Mouse (Mus musculus) small intestine, adult 2 months (tissue): ENCODE results near the gene Gls2. TPM values are rescaled to one million over a fixed set of nuclear protein-coding genes. Genes with fewer than 3 reads are reported as not detected.
A peak's percentile ranks its signal among the peaks of the same experiment; 100 is the strongest.
"Not testable (repeated sequence)": the region's sequence is repeated elsewhere in the genome, so short reads cannot be mapped to it uniquely, and the experiment has no call there.

Experiments used
- H3K27ac ChIP-seq: fragments of 200-500 bp; 2 replicates; pipeline ENCODE4 v1.5.1; 2012; ENCODE audit warnings: low read depth, low read length, control low read depth, inconsistent platforms; ENCODE audit not compliant: insufficient read depth
- H3K27me3 ChIP-seq: fragments of 200-500 bp; 2 replicates; pipeline ENCODE4 v1.6.1; 2012; ENCODE audit warnings: mild to moderate bottlenecking, moderate library complexity, low read length, inconsistent platforms; ENCODE audit not compliant: control insufficient read depth, insufficient read depth
- H3K36me3 ChIP-seq: fragments of 200-500 bp; 2 replicates; pipeline ENCODE4 v1.6.1; 2012; ENCODE audit warnings: mild to moderate bottlenecking, low read length, control low read depth, inconsistent platforms; ENCODE audit not compliant: control insufficient read depth, insufficient read depth
- H3K4me1 ChIP-seq: fragments of 200-500 bp; 2 replicates; pipeline ENCODE4 v1.6.1; 2012; ENCODE audit warnings: low read length, inconsistent platforms, mixed read lengths; ENCODE audit not compliant: control insufficient read depth, insufficient read depth, insufficient read length
- H3K4me3 ChIP-seq: fragments of 200-500 bp; 2 replicates; pipeline ENCODE4 v1.5.1; 2012; ENCODE audit warnings: low read depth, mild to moderate bottlenecking, control low read depth, inconsistent platforms, low read length, moderate library complexity
- CTCF ChIP-seq: fragments of 200-500 bp; IDR thresholded peaks from 2 replicates; pipeline ENCODE4 v1.5.1; 2012; ENCODE audit warnings: low read depth, mild to moderate bottlenecking, control low read depth, inconsistent platforms, low read length, moderate library complexity, mixed read lengths; ENCODE audit not compliant: insufficient replicate concordance, insufficient read length; ENCODE audit errors: extremely low read depth
- POLR2A ChIP-seq: fragments of 200-500 bp; IDR thresholded peaks from 2 replicates; pipeline ENCODE4 v1.6.1; 2012; ENCODE audit warnings: low read depth, mild to moderate bottlenecking, control low read depth, inconsistent platforms, low read length, moderate library complexity
- WGBS: fragments of 180-500 bp; shearing (Covaris S2); methylation state at CpG from one replicate; pipeline ENCODE4 v1.1.7; 2018; 5-methylcytosine and 5-hydroxymethylcytosine counted together
- polyA plus RNA-seq: library from polyadenylated mRNA; depleted of rRNA; stranded (reverse); fragments of >200 nt; gene quantifications from 2 replicates; pipeline ENCODE4 v1.2.3, GENCODE M21; 2012

The Gls2 gene
- polyA plus RNA-seq, 1 experiment = 7.5 TPM

DNA sequence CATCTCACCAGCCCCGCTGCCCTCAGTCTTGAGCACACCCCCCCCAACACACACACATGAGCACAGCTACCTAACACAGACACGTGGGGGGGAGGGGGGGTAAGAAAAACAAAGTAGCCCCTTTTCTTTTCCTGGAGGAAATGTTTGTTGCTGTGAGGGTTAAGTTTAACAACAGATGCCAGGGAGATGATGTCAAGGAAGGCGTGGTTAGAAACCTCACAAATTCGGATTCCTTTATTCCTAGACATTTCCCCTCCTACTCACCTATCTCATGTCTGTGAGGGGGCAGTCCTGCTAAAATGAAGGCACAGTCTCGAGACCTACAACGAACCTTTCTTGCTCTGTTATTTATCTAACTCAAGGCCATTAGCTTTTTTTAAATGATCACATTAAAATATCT lies 27.2 kb upstream of the Gls2 start:
- 46% methylated on average over 6 of the region's 6 CpGs for WGBS

DNA sequence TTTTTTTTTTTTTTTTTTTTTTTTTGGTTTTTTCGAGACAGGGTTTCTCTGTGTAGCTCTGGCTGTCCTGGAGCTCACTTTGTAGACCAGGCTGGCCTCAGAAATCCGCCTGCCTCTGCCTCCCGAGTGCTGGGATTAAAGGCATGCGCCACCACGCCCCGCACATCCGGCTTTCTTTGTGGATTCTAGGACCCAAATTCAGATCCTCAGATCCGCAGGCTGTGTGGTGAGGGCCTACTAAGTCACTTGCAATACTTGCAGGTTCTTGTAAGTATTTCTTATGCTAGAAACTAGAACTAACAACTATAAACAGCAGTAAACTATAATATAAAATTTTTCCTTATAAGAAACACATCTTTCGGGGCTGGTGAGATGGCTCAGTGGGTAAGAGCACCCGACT lies 22.9 kb upstream of the Gls2 start:
- H3K27me3 ChIP-seq, H3K4me3 ChIP-seq, H3K36me3 ChIP-seq, H3K4me1 ChIP-seq, H3K27ac ChIP-seq: not testable (repeated sequence)
- WGBS = 96% methylated on average over 9 of the region's 10 CpGs

More for the DNA sequence above, 27.2 kb upstream of the Gls2 start:
- H3K4me1 ChIP-seq = no peaks in the 10 kb centered on the region
- TF ChIP-seq POLR2A (no peak), CTCF (no peak)
- no peaks in the 10 kb centered on the region; the same call in 1 of the 2 replicates for H3K36me3 ChIP-seq
- H3K4me3 ChIP-seq = no peak overlapping the region
- no peak overlapping the region for H3K27ac ChIP-seq
- no peaks in the 10 kb centered on the region for H3K27me3 ChIP-seq

DNA sequence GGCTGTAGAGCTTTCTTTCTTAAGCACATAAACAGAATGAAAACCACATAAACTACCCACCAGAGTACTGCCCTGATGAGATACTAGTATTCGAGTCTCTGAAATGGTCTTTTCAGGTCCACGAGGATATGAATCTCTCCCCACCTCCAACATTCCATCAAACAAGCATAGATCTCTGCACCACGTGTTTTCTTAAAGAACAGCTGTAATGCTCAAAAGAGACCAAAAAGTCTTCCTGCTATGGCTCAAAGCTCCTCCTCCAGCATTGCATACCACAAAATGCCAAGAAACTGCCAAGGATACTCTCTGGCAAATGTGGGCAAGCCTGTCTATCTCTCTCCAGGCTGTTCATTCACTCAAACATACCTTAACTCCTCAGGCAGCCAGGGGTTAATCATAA lies 19.0 kb upstream of the Gls2 start:
- H3K27me3 ChIP-seq = no peaks in the 10 kb centered on the region
- no peaks in the 10 kb centered on the region for H3K36me3 ChIP-seq
- WGBS = 8% methylated on average over 3 of the region's 3 CpGs
- TF ChIP-seq POLR2A (no peak), CTCF (no peak)
- H3K4me3 ChIP-seq = peak overlapping the region; percentile 84; the same call in 1 of the 2 replicates
- peaks cover 3% of the 10 kb centered on the region; the same call in 1 of the 2 replicates for H3K4me1 ChIP-seq
- H3K27ac ChIP-seq = 0 out of 2 replicates have a peak overlapping the region, but pooled peaks have one; percentile 57

DNA sequence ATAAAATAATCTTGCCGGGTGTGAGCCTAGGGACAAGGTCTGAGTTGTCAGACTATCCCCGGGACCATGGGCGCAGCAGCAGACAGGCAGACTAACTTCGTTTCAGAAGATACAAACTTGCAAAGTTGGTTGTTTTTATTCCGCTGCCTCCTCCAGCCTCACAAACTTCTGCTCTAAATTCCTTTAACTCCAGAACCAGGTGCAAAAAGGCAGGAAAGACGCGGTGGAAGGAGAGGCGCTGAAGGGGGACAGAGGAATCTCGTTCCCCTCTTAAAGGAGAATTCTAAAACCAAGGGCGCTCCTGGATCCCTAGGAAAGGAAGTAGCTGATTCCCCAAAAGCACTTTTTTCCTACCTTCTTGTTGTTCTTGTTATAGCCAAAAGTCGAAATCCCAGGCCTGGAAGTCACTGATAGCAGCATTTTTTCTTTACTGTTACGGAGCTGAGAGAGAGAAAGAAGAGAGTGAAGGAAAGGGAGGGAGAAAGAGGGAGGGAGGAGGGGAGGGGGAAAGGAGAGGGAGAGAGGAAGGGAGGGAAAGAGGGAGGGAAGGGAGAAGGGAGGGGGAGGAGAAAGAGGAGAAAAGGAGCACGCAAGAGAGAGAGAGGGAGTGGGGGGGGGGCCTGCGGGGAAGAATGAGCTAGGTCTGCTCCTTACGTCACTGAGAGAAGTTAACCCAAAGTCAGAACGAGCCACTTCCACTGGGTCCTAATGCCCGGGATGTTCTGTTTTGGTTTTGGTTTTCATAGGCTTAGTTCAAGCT lies 18.1 kb upstream of the Gls2 start:
- H3K4me3 ChIP-seq = peak overlapping the region; percentile 84
- under 1% methylated on average over 17 of the region's 17 CpGs for WGBS
- TF ChIP-seq CTCF (no peak), POLR2A (no peak)
- peaks cover 3% of the 10 kb centered on the region; the same call in 1 of the 2 replicates for H3K4me1 ChIP-seq
- H3K27ac ChIP-seq = peak overlapping the region; percentile 57
- no peaks in the 10 kb centered on the region for H3K27me3 ChIP-seq
- H3K36me3 ChIP-seq = no peaks in the 10 kb centered on the region

DNA sequence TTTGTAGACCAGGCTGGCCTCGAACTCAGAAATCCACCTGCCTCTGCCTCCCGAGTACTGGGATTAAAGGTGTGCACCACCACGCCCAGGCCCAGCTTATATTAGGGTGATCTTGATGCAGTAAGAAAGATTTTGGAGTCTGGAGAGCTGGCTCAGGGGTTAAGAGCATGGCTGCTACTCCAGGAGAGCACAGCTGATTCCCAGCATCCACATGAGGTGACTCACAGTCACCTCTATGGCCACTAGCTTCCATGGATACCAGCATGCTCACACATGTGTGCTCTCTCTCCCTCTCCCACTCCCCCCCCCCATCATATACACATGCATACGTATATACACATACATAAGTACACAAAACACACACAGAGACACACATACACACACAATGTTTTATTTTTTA lies 16.9 kb upstream of the Gls2 start:
- no peak for TF ChIP-seq CTCF
- TF ChIP-seq POLR2A = no peak
- Histone ChIP-seq H3K27ac (no peak overlapping the region), H3K4me3 (no peak overlapping the region), H3K27me3 (no peaks in the 10 kb centered on the region), H3K4me1 (peaks cover 3% of the 10 kb centered on the region; the same call in 1 of the 2 replicates), H3K36me3 (no peaks in the 10 kb centered on the region)
- whole genome bisulfite sequencing = 80% methylated on average over 4 of the region's 4 CpGs

DNA sequence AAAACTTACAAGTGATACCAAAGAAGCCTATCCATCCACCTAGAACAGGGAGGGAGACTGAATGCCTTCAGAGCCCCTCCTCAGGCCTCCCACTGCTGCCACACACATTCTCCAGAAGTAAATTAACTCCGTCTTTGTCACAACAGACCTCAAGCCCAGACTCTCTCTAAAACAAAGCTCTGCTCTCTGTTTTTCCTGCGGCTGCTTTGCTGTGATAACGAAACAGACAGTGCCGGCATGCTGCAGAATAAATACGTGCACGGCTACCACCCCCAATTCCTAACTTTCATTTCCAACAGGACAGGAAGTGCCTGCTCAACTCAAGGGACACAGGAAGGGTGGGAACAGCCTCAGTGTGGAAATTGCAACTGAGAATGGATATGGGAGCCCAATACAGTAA lies 14.3 kb upstream of the Gls2 start, which contains the start of gene Rbms2:
Rbms2 (minus strand) TSS at position 309 of the 400 bp plus-strand sequence.
- no peak for TF ChIP-seq CTCF
- no peak for TF ChIP-seq POLR2A
- no peaks in the 10 kb centered on the region for H3K27me3 ChIP-seq
- H3K27ac ChIP-seq = peak within 1 kb of the TSS; percentile 56
- 6% methylated on average over 6 of the region's 6 CpGs for WGBS
- no peaks in the 10 kb centered on the region for H3K36me3 ChIP-seq
- H3K4me3 ChIP-seq = peak within 1 kb of the TSS; percentile 42
- H3K4me1 ChIP-seq = peaks cover 3% of the 10 kb centered on the region; the same call in 1 of the 2 replicates

DNA sequence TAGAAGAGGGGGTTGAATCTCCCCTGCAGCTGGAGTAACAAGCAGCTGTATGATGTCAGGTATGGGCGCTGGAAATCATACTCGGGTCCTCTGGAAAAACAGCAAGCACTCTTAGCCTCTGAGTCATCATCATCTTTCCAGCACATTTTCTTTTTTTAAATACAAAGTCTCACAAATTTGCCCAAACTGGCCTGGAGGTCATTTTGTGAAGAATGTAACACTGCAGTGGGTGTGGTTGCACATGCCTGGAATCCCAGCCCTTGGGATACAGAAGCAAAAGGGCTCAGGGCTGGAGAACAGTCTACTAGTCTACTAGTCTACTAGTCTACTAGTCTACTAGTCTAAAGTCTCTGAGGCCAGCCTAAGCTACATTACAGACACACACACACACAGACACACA lies 10.0 kb upstream of the Gls2 start:
- no peak for TF ChIP-seq POLR2A
- Histone ChIP-seq H3K4me3 (no peak overlapping the region), H3K36me3 (no peaks in the 10 kb centered on the region), H3K4me1 (no peaks in the 10 kb centered on the region), H3K27me3 (no peaks in the 10 kb centered on the region), H3K27ac (no peak overlapping the region)
- WGBS = 87% methylated on average over 2 of the region's 2 CpGs
